Mouse (Mus musculus): ENCODE measurements around the gene Fcho1.
A peak's percentile ranks its signal among the peaks of the same experiment; 100 is the strongest.

Fcho1 gene

GRCm38 (mm10) chr8:71660325-71661120 lies 65.0 kb downstream of the Fcho1 start:
- peak; percentile 79 to 90 for DNase-seq (ENCODE audit: low spot score in 2 of 2)

- no peak for DNase-seq (ENCODE audit: low spot score in 2 of 2)
Observed at GRCm38 (mm10) chr8:71659751-71660150, 65.8 kb downstream of the Fcho1 start.

DNA sequence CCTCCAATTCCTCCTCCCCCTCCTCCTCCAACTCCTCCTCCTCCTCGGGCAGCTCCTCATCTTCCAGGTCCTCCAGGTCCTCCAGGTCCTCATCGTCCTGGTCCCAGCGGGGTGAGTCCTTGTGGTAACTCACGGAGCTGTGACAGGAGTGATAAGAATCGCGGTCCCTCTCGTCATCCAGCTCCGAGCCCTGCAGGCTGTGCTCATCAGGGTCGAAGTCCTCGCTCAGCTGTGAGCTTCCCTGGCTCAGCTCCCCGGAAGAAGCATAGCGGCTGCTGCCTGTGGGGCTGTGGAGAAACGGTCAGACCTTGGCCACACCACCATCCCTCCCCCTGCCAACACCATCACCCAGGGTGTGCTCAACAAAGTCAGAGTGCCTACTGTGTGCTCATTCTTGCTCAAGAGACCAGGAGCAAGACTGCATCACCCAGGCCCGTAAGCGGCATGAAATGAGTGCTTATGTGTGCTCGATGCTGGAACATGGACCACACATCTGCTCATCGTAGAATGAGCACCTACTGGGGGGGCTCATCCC lies 66.9 kb downstream of the Fcho1 start:
- no peak for DNase-seq (ENCODE audit: low spot score in 2 of 2)
